Mouse (Mus musculus) 3134 (cell line): ENCODE measurements around the gene Tdrd12.
"Not testable (repeated sequence)": the region's sequence is repeated elsewhere in the genome, so short reads cannot be mapped to it uniquely, and the experiment has no call there.

Source experiments
- DNase-seq: peaks from one replicate; pipeline ENCODE4 v3.0.0-alpha.2; 2011; ENCODE audit warnings: low spot score; ENCODE audit not compliant: insufficient read length; ENCODE audit errors: extremely low read depth

The Tdrd12 gene

DNA sequence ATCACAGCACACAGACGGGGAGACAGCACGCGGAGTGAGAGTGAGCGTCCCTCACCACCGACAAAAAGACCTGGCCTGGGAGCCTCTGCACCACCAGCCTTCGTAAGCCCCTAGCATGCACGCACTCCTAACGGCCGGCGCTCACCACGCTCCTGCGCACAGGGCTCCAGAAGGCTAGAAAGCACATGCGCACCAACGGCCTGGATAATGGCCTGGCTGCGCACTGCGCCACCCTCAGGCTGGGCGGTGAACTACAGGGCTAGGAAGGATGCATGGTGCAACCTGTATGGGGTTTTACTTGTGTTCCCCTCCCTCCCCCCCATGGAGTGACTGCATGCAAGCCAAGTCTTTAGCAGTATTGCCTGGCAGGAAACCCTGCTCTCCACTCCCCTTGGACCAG is at the start of gene Tdrd12:
TSS of gene Tdrd12 (minus strand) at position 184 of the 400 bp plus-strand sequence.
- peak; percentile 9 for DNase-seq

DNA sequence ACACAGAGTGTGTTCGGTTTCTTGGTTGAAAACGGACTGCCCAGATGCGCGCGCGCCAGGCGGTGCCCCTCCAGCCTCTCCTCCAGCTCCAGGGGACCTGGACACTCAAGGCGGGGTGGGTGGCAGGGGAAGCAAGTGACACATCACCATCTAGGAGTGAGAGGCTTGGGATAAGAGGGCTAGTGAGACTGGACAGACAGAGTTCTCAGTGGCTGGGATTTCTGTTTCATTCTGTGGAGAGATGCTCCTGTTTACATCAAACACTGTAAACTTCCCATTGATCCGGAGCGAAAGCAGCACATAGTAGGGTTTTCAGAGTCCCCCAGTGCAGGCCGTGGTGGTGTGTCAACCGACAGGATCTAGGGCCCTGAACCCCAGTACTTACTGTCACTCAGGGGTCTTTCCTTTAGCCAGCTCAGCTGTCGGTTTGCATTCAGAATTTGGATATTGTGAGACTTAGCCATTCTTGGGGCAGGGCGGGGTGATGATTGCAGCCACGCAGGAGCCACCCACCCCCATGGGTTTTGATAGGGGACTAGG is 49.4 kb upstream of the Tdrd12 start:
- no peak for DNase-seq

DNA sequence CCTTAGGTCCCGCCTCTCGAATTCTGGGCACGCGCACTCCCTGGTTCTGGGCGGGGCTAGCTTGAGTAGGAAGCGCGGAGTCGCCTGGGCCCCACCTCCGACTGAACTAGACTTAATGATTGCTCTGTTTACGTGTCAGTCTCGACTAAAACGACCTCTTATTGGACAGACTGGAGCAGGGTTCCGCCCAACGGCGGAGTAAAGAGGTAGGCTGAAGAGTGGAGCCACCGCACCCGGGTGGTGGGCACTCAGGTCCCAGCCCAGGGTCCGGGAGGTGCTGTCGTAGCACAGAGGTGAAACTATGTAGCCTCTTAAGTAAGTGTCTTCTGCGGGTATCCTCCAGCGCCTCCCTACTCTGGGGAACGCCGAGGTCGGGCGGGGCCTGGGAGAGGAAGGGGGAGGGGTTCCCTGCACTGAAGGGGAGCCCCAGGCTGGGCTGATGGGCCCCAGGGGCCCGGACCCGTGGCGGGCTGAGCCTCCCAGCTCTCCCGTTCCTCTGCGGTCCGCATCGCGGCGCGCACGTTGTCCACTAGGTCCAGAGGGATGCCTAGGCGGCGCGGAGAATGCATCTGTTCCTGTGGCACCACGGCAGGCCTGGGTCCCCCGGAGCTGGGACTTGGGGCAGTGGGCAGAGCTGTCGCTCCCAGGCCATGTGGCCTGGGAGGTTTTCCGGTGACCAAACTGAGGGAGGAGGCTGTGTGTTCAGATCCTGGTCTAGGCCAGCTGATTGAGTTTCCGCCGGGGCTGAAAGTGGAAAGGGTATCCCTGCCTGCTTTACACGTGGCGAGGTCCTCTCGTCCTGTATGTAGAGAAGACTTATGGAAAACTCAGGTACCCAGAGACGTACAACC is 48.7 kb upstream of the Tdrd12 start, which contains the start of gene Ankrd27:
TSS of gene Ankrd27 (plus strand) at position 190 of the 851 bp plus-strand sequence.
- peak; percentile 86 for DNase-seq

DNA sequence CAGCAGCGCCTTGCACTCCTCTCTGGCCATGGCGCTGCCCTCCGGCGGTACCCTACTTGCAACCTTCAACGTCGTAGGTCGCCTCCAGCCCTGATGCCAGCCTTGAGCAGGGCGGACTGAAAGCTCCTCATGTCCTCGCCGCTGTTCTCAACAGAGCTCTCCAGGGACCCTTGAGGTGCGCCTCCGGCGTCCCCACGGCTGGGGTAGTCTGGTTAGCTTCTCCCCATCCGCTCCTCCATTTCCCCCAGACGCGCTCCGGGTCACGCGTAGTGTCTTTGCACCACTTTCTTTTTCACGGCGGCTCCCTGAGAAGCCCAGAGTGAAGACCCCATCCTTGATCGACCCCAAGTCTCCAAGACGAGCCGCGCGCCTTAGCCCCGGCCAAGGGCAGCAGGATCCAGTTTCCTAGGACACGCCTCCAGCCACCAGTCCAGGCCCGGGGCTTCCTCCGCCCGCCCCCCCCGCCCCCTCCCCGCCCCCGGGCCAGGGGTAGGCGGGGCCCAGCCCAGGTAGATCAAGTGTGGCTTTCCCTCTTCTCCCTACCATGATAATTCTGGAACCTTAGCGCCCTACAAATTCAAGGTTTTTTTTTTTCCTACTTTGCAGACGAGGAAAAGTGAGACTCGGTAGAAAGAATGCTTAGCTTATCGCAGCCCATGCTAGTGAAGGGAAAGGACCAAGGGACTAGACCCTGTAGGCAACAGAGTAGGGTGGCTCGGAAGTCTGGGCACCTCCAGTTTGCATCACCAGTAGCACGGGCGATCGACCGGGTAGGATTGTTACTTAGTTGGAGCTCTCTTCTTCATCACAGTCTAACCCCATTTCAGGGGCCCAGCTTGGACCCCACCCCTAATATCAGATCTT is 47.9 kb upstream of the Tdrd12 start, which contains the start of gene Rgs9bp:
TSS of gene Rgs9bp (minus strand) at position 392 of the 864 bp plus-strand sequence.
- DNase-seq, result peak; percentile 42

DNA sequence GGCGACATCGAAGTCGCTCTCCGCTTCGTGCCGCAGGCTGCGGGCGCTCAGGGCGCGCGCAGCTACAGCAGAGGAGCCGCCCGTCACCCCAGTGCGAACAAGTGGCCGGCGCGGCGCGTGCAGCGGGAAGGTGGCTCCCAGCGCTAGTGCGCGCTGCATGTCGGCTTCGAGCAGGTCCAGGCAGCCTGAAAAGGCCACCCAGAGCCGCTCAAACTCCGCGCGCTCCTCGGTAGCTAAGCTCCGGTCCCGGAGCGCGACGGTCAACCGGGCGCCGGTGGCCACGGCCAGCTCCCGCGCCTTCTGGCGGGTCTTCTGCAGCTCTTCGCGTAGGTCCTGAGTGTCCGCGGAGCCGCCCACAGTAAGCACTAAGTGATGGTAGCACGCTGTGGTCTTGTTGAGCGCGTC is 47.2 kb upstream of the Tdrd12 start:
- no peak for DNase-seq

DNA sequence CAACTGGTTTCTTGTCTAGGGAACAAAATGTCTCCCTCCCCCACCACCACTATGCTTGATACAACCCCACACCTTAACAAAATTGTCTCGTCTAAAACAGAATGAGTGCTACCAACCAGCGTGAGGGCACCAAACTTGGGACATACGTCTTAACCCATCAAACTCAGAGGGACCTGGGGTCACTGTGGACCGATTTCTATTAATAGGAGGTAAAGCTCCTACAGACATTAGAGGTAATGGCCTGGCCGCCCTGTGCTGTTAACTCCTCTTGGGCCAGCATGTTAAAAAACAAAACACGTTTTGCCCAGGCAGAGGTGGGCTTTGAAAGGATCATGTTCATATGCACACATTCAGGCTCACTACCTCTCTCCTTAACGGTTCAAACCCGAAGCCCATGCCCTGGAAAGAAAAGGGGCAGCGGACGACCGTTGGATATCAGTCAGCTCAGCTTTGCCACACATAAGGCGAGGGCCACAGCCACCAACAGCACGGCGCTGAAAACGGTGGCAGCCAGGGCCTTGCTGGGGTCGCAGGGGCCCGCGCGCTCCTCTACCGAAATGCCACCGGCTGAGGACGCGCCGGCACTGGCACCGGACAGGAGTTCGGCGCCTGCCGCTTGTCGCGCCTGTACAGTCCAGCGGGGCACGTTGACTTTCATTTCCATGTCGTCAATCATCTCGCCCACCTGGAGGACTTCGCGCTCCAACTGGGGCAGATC is 46.7 kb upstream of the Tdrd12 start:
- DNase-seq, result no peak

DNA sequence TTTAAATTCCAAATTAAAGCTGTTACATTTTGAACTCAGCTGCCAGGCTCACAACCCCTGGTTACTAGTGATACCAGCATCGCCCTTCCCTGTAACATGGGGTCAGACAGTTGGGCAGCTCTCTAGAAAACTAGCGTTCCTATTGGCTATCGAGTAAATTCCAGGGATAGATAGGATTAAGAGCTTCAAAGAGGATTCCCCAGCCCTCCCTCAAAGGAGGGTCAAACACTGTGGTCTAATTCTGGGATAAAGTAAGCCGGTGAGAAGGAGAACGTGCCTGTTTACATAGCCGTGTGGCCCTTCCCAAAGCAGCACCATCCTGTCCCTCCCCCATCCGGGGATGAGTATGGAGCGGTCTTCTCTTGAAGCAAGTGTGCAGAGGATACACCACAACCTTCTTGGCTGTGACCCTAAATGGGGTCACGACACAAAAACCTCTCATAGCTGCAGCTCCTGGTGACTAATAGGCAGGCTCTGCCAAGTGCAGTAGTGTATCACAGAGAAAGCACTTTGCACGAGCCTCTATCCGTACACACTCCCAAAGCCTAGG is 46.0 kb upstream of the Tdrd12 start:
- DNase-seq, result no peak

DNA sequence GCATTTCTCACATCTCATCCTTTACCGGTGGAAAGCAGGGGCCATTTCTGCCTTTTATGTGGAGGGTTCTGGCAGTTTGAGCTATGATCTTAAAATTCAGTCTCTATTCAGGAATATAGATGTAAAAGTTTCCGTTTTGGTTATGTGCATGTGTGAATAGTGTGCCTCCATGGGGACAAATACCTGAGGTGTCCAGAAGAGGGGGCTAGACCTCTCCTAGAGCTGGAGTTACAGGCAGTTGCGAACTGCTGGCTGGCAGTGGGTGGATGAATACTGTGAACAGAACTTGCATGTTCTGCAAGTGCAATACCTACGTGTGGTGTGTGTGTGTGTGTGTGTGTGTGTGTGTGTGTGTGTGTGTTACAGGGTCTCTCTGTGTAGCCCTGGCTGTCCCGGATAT is 45.2 kb upstream of the Tdrd12 start:
- DNase-seq, result no peak

DNA sequence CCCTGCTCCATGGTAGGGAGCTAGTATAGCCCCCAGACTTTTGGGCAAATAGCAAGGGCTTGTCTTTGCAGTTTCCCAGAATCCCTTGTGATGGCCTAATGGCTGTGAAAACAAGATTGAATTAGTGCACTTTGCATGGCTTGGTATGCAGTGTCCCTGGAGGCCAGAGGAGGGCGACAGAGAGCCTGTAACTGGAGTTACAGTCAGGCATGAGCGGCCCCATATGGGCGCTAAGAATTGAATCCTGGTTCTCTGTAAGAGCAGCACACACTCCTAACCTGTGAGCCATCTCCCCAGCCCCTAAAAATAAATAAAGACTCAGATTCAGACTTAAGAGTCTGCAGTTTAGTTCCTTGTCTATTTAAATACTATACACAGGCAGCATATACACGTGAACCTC is 42.3 kb upstream of the Tdrd12 start:
- no peak for DNase-seq

DNA sequence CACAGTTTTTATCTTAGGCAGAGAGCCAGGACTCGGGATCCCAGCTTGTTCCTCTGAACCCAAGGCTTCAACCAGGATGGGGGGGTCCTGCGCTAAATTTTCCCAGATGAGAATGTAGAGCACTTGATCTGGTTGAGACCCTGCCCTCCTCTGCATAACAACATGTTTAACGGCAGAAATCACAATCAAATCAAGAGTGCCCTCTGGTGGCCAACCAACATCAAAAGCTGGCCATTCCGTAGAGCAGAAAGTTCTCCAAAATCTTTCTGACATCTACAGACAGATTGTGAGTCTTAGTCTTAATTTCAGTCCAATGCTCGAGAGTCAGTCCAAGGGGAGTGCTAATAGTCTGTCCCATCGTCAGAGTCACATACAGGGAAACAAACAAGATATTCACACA is 33.3 kb upstream of the Tdrd12 start:
- DNase-seq, result not testable (repeated sequence)

DNA sequence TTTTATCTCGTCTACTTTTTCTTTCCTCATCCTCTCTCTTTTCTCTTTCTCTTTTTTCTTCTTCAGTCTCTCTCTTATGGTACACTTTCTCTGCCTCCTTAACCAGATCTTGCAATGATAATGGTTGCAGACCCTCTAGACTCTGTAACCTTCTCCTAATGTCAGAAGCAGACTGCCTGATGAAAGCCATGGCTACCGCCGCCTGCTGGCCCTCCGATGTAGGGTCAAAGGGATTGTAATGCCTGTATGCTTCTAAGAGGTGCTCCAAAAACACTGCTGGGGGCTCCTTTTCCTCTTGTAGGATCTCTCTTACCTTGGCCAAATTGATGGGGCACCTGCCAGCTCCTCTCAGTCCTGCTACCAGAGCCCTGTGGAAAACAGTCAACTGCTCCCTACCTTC is 32.2 kb upstream of the Tdrd12 start:
- not testable (repeated sequence) for DNase-seq

DNA sequence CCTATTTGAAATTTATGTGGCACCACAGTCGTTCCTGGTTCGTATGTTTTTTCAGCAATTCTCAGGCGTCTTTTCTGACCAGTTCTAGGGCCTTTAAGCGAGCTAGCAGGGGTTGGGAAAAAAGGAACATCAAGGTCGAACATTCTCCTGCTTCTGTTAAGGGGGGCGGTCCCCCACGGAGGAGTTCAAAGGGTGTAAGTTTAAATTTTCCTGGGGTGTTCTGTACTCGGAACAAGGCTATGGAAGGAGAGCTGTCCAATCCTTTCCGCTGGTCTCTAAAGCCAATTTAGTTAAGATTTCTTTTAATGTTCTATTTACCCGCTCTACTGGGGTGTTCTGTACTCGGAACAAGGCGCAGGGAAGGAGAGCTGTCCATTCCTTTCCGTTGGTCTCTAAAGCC is 28.4 kb upstream of the Tdrd12 start:
- not testable (repeated sequence) for DNase-seq

DNA sequence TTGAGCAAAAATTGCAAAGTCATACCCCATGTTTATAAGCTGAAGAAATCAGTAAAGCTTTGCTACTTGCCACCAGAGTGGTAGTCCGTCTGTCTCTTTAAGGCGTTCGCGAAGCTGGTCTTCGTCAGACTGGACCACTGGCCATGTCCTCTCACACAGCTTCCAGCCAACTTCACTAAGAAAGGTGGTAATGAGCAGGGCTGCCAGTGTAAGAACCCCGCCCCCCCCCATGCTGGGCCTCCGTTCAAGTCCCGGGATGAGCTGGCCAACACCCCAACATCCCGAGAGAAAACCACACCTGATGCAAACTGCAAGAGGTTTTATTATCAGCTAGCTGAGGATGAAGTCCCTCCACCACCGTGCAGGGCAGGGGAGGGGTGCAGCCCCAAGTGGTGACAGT is 27.3 kb upstream of the Tdrd12 start:
- not testable (repeated sequence) for DNase-seq

DNA sequence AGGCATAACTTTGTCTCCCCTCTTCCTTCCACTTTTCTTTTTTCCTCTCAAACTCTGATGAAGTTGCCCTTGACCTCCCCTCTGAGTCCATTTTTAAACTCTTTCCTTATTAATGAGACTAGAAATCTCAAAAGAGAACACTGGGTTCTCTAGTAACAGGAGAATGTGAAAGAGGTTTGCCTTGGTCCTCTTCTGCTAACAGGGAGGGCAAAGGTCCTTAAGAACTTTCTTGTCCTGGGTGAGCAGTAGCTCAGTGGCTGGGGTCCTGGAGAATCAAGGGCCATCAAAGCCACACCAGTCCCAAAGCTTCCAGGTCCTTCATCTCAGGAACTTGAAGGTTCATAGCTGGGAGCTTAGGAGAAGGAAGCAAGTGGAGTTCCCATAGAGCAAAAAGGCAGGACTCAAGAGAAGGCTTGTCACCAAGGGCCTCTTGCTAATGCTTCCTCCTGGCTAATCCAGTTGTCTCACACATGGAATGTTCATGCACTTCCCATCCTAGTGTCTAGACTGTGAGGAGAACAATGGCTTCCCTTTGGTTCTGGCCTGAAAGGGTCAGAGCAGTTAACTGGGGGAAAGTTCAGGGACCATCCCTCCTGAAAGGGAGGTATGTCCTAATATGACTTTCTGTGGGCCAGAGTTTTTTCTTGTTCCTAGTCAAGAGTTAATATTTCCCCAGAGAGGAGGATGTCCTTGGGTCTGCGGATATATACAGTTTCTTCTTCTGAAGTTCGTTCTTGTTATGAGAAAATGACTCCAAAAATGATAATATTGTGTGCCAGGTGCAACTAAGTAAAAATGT is 26.7 kb upstream of the Tdrd12 start:
- no peak for DNase-seq

DNA sequence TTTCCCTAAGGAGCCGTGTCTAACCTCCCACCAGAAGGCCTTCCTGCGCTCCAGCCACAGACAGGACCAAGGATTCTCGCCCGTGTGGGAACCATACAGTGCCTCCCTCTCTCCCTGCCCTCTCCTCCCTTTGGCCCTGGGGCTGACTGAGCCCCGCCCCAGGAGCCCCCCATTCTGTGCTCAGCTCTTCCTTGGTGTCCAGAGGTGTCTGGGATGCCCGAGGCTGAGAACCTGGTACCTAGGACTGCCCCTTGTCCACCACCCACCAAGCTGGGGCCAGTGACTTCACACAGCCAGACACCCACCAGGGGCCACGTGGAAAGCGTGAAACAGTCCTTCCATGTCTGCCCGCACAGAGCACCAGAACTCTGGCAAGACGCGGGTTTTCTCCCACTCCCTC is 25.5 kb upstream of the Tdrd12 start:
- DNase-seq, result no peak

DNA sequence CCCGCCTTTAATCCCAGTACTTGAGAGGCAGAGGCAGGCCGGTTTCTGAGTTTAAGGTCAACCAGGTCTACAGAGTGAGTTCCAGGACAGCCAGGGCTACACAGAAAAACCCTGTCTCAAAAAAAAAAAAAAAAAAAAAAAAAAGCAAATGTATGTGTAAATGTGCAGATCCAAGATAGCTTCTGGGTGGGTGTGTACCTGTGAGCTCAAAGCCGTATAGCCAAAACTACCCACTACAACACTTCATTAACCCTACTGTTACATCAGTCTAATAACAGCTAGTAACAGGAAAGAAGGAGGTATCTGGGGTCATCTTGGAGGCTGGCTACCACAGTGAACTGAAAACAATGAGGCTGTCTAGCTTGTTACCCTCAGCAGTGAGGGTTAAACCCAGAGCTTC is 22.3 kb upstream of the Tdrd12 start:
- no peak for DNase-seq

DNA sequence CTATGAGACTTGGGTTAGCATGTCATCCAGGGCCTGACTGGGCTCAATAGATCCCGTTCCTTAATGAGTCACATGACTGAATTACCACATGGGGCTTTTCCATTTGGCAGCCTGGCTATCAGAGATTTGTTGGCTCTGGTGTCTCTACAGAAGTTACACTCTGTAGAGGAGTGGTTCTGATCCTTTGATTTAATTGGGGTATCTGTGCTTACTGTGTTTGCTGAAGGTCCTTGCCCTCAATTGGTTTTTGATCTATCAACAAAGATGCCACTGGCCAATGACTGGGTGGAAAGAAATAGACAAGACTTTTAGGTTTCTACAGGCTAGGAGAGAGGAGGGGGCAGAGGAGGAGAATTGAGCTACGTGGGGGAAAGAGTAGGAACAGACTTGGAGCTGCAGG is 21.1 kb upstream of the Tdrd12 start:
- no peak for DNase-seq

DNA sequence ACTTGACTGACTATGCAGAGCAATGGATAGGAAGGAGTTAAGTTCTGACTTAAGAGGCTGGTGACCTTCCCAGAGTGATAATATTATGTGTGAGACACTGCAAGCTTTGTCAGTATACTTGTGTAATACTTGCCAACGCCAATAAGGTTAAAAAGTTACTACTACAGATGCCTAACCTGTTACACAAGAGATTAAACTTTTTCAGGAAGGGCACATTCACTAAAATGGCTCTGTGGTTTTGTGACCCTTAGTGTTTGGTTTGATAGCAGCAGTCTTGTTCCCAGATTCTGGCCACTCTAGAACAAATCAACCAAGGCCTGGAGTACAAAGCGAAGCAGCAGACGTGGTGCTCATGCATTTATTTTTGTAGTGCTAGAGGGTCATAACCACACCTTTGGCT is 20.0 kb upstream of the Tdrd12 start:
- DNase-seq, result no peak

DNA sequence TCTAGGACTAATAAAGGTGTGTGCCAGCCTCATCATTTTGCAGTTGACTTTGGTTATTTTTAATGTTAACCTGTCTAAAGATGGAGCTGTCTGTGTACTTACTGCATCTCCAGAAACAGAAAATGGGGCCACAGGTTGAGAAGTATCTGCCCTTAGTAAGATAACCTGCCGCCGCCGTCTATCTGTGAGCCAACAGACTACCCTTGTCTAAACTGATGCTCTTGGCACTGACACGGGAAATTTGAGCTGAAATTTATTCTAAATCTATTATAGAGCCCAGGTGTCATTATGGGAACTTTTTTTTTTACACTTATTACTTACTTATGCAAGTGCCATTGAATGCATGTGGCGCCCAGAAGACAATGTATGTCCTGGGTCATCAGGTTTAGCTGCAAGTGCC is 19.4 kb upstream of the Tdrd12 start:
- DNase-seq, result no peak

DNA sequence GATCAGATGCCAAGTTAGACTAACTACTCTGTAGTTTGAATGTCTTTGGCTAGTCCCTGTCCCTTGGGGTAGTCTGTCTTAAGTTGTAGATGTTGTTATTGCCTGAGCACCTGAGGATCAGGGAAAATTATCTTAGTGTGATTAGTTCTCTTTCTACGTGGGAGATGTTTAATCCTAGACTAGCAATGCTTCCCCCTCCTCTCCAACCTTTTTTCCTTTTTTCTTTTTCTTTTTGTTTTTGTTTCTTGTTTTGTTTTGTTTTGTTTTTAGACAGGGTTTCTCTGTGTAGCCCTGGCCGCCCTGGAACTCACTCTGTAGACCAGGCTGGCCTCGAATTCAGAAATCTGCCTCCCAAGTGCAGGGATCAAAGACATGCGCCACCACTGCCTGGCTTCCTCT is 18.7 kb upstream of the Tdrd12 start, which contains the start of gene Nudt19:
TSS of gene Nudt19 (minus strand) at position 100 of the 399 bp plus-strand sequence.
- DNase-seq, result no peak
